Mouse (Mus musculus) lung, postnatal 0 days (tissue): ENCODE data around the gene Abat. TPM values are rescaled to one million over a fixed set of nuclear protein-coding genes. Genes with fewer than 3 reads are reported as not detected.

ENCODE experiments used
- ATAC-seq: fragments of 200-750 bp; cut with Nextera tagmentation; 2 replicates; pipeline ENCODE4 v1.8.0; 2017; ENCODE audit warnings: moderate library complexity
- DNase-seq: peaks from one replicate; pipeline ENCODE4 v3.0.0-alpha.2; 2016; ENCODE audit warnings: low spot score
- H3K27ac ChIP-seq: fragments of 300-500 bp; sonication (generic); 2 replicates; pipeline ENCODE4 v1.5.1; 2014; ENCODE audit warnings: antibody characterized with exemption, mild to moderate bottlenecking, low read length, mixed read lengths
- H3K27me3 ChIP-seq: fragments of 300-500 bp; sonication (generic); replicated peaks from 2 replicates; pipeline ENCODE4 v1.6.1; 2014; ENCODE audit warnings: low read length, mixed read lengths; ENCODE audit not compliant: insufficient read depth
- H3K36me3 ChIP-seq: fragments of 300-500 bp; sonication (generic); 2 replicates; pipeline ENCODE4 v1.6.1; 2014; ENCODE audit warnings: low read length, mixed read lengths; ENCODE audit not compliant: insufficient read depth
- H3K4me1 ChIP-seq: fragments of 300-500 bp; sonication (generic); 2 replicates; pipeline ENCODE4 v1.6.1; 2014; ENCODE audit warnings: antibody characterized with exemption, low read depth, low read length, mixed read lengths; ENCODE audit not compliant: insufficient read depth
- H3K4me2 ChIP-seq: fragments of 300-500 bp; sonication (generic); replicated peaks from 2 replicates; pipeline ENCODE4 v1.6.1; 2014; ENCODE audit warnings: low read depth, mild to moderate bottlenecking, low read length, moderate library complexity, mixed read lengths
- H3K4me3 ChIP-seq: fragments of 300-500 bp; sonication (generic); 2 replicates; pipeline ENCODE4 v1.5.1; 2014; ENCODE audit warnings: low read depth, low read length
- H3K9ac ChIP-seq: fragments of 300-500 bp; sonication (generic); replicated peaks from 2 replicates; pipeline ENCODE4 v1.6.1; 2014; ENCODE audit warnings: low read depth, mild to moderate bottlenecking
- H3K9me3 ChIP-seq: fragments of 300-500 bp; sonication (generic); 2 replicates; pipeline ENCODE4 v1.6.1; 2016; ENCODE audit warnings: low read length, mixed read lengths
- CTCF ChIP-seq: IDR thresholded peaks from 2 replicates; pipeline ENCODE4 v1.5.1; 2016; ENCODE audit warnings: antibody characterized with exemption, mild to moderate bottlenecking
- EP300 ChIP-seq: IDR thresholded peaks from 2 replicates; pipeline ENCODE4 v1.6.1; 2016; ENCODE audit warnings: antibody characterized with exemption, mild to moderate bottlenecking, control low read depth
- WGBS: fragments of 180-500 bp; shearing (Covaris S2); extraction: QIAGEN DNeasy Blood & Tissue Kit; methylation state at CpG from one replicate; pipeline ENCODE4 v1.1.7; 2014; 5-methylcytosine and 5-hydroxymethylcytosine counted together
- polyA plus RNA-seq: library from polyadenylated mRNA; unstranded; fragments of >200 nt; fragmentation: Nextera tagmentation; extraction: Ambion mirVana; gene quantifications from 2 replicates; pipeline ENCODE4 v1.2.1, GENCODE M21; 2015

The Abat gene
- polyA plus RNA-seq, 1 experiment from 2014 or later: 4.2 TPM

DNA sequence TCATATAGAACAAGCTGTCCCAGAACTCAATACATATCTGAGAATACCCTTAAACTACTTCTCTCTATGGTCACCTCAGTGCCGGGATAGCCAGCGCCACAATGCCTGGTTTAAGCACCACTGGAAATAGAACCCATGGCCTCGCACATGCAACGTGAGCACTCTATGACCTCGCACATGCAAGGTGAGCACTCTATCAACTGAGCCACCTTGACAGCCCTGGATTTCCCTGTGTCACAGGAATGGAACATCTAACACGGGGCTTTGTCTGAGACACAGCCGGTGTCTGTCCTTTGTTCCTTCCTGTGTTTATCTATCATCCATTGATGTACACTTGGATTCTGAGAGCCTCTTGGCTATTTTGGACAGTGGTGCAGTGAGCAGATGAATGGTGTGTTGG lies 55.7 kb downstream of the Abat start:
- Histone ChIP-seq H3K27ac (no peak overlapping the region), H3K36me3 (no peaks in the 10 kb centered on the region), H3K4me3 (no peak overlapping the region), H3K9ac (no peak overlapping the region), H3K4me2 (no peak overlapping the region), H3K27me3 (no peaks in the 10 kb centered on the region), H3K4me1 (no peaks in the 10 kb centered on the region), H3K9me3 (no peaks in the 10 kb centered on the region)
- ATAC-seq: no peak
- DNase-seq: no peak
- 64% methylated on average over 7 of the region's 7 CpGs for WGBS
- TF ChIP-seq EP300 (no peak), CTCF (no peak)

- H3K9me3 ChIP-seq: no peaks in the 10 kb centered on the region
- TF ChIP-seq EP300: no peak
- no peak for TF ChIP-seq CTCF
- DNase-seq (no peak), ATAC-seq (no peak)
- no peaks in the 10 kb centered on the region for H3K27me3 ChIP-seq
- H3K4me1 ChIP-seq: no peaks in the 10 kb centered on the region
- 82% methylated on average over 12 of the region's 12 CpGs for WGBS
- no peak overlapping the region for H3K4me3 ChIP-seq
- H3K36me3 ChIP-seq: no peaks in the 10 kb centered on the region
- no peak overlapping the region for H3K27ac ChIP-seq
- H3K9ac ChIP-seq: no peak overlapping the region
- H3K4me2 ChIP-seq: no peak overlapping the region
These were observed 57.1 kb downstream of the Abat start for GRCm38 (mm10) chr16:8570336-8570735.

GRCm38 (mm10) chr16:8570901-8571615 lies 57.8 kb downstream of the Abat start:
- no peak for DNase-seq

GRCm38 (mm10) chr16:8573041-8573440 lies 59.8 kb downstream of the Abat start:
- Histone ChIP-seq H3K4me3 (no peak overlapping the region), H3K27ac (no peak overlapping the region)

More at GRCm38 (mm10) chr16:8570901-8571615, 57.8 kb downstream of the Abat start:
- TF ChIP-seq CTCF: no peak
- no peak for TF ChIP-seq EP300
- Histone ChIP-seq H3K4me2 (no peak overlapping the region), H3K4me3 (no peak overlapping the region), H3K9ac (no peak overlapping the region), H3K4me1 (no peaks in the 10 kb centered on the region), H3K27ac (no peak overlapping the region), H3K9me3 (no peaks in the 10 kb centered on the region), H3K36me3 (no peaks in the 10 kb centered on the region), H3K27me3 (no peaks in the 10 kb centered on the region)
- no peak for ATAC-seq
- 79% methylated on average over 11 of the region's 11 CpGs for WGBS

GRCm38 (mm10) chr16:8573751-8574150 lies 60.5 kb downstream of the Abat start:
- no peak overlapping the region for H3K4me2 ChIP-seq
- H3K9me3 ChIP-seq: no peaks in the 10 kb centered on the region
- no peaks in the 10 kb centered on the region for H3K36me3 ChIP-seq
- DNase-seq (no peak), ATAC-seq (no peak)
- TF ChIP-seq EP300: no peak
- no peak for TF ChIP-seq CTCF
- 41% methylated on average over 3 of the region's 3 CpGs for WGBS
- no peaks in the 10 kb centered on the region for H3K27me3 ChIP-seq
- H3K9ac ChIP-seq: no peak overlapping the region
- no peak overlapping the region for H3K4me3 ChIP-seq
- no peak overlapping the region for H3K27ac ChIP-seq
- H3K4me1 ChIP-seq: no peaks in the 10 kb centered on the region

More at GRCm38 (mm10) chr16:8573041-8573440, 59.8 kb downstream of the Abat start:
- Histone ChIP-seq H3K9ac (no peak overlapping the region), H3K9me3 (no peaks in the 10 kb centered on the region), H3K27me3 (no peaks in the 10 kb centered on the region), H3K4me2 (no peak overlapping the region), H3K36me3 (no peaks in the 10 kb centered on the region), H3K4me1 (no peaks in the 10 kb centered on the region)
- no peak for ATAC-seq
- DNase-seq: no peak
- WGBS: 78% methylated on average over 4 of the region's 4 CpGs
- TF ChIP-seq CTCF (no peak), EP300 (no peak)

GRCm38 (mm10) chr16:8574316-8574715 lies 61.1 kb downstream of the Abat start:
- no peak for DNase-seq
- H3K4me3 ChIP-seq: no peak overlapping the region
- no peak overlapping the region for H3K9ac ChIP-seq
- H3K27ac ChIP-seq: no peak overlapping the region
- no peaks in the 10 kb centered on the region for H3K9me3 ChIP-seq
- no peaks in the 10 kb centered on the region for H3K4me1 ChIP-seq
- TF ChIP-seq EP300 (no peak), CTCF (no peak)
- 89% methylated on average over 11 of the region's 11 CpGs for WGBS
- H3K4me2 ChIP-seq: no peak overlapping the region
- ATAC-seq: no peak
- H3K36me3 ChIP-seq: no peaks in the 10 kb centered on the region
- no peaks in the 10 kb centered on the region for H3K27me3 ChIP-seq
